Mouse (Mus musculus) cortical plate, adult 2 months (tissue): ENCODE measurements around the gene Fzd4.

ENCODE experiments used
- CTCF ChIP-seq: fragments of 200-500 bp; IDR thresholded peaks from 2 replicates; pipeline ENCODE4 v1.5.1; 2011; ENCODE audit warnings: mild to moderate bottlenecking, control low read depth, low read length; ENCODE audit not compliant: insufficient read depth; ENCODE audit errors: extremely low read depth
- POLR2A ChIP-seq: fragments of 200-500 bp; IDR thresholded peaks from 2 replicates; pipeline ENCODE4 v1.6.1; 2011; ENCODE audit warnings: mild to moderate bottlenecking, low read length, control low read depth; ENCODE audit not compliant: insufficient read depth; ENCODE audit errors: extremely low read depth

DNA sequence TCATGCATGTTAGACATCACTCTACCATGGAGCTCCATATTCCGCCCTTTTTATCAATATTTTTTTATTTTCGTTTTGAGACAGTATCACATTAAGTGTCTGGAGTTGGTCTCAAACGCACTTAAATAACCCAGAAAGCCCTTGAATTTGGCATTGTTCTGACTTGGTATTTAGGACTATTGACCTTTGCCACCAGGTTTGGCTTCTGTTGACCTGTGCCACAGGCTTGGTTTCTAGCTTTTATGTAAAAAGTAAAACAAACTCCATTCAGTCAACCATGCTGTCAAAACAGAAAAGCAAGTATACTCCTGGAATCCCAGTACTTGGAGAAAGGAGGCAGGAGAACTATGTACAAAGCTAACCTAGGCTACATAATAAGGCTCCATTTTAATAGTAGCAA is 12.9 kb upstream of the Fzd4 start:
- TF ChIP-seq CTCF, result no peak
- TF ChIP-seq POLR2A, result no peak
